Mouse (Mus musculus) megakaryocyte, embryonic 14.5 days (primary cell): ENCODE measurements around the gene Ncoa4.
"Not testable (repeated sequence)": the region's sequence is repeated elsewhere in the genome, so short reads cannot be mapped to it uniquely, and the experiment has no call there.

Experiments
- FLI1 ChIP-seq: IDR thresholded peaks from 2 replicates; pipeline ENCODE4 v1.6.1; 2012; ENCODE audit warnings: low read length, inconsistent platforms, mixed read lengths
- GATA1 ChIP-seq: IDR thresholded peaks from 3 replicates; pipeline ENCODE4 v1.6.1; 2012; ENCODE audit warnings: mixed read lengths, low read length, inconsistent platforms, borderline replicate concordance

GRCm38 (mm10) chr14:32193557-32193956, 33.9 kb downstream of the Ncoa4 start:
- not testable (repeated sequence) for TF ChIP-seq GATA1, FLI1
